Mouse (Mus musculus) fibroblast of lung, adult 2 months (primary cell): ENCODE data around the gene Nfu1.

ENCODE experiments used
- DNase-seq: peaks from one replicate; pipeline ENCODE4 v3.0.0-alpha.2; 2011; ENCODE audit warnings: low read depth

Gene Nfu1

DNA sequence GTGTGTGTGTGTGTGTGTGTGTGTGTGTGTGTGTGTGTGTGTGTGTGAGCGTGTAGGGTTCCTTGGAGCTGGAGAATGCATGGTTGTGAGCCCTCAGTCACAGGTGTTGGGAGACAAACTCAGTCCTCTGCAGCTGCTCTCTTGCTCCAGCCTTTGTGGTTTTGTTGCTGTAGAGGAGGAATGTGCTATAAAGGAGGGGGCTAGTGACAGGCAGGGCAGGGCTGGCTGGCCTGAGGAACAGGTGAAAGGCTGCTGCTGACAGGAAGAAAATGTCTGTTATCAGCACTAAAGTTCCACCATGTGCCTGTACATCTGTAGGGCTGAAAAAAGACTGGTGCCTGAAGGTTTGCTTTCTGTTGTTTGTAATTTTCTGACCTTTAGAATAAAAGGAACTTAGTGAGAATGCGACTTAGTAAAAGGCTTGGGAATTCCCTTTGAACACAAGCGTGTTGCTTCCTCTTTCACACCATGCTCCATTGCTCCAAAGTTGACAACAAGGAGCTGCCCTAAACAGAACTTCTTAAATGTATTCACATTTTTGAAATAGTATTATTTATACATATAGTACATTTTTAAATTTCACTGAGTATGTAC lies 66.2 kb downstream of the Nfu1 start:
- DNase-seq = no peak
